Mouse (Mus musculus) CH12.LX (cell line): Measurements from ENCODE around the gene Arhgef17. TPM values are rescaled to one million over a fixed set of nuclear protein-coding genes. Genes with fewer than 3 reads are reported as not detected.

Experiments used
- DNase-seq: peaks from one replicate; pipeline ENCODE4 v3.0.0-alpha.2; 2013; ENCODE audit errors: extremely low read depth
- H3K27ac ChIP-seq: 2 replicates; pipeline ENCODE4 v1.5.1; 2012; ENCODE audit warnings: low read depth, mild to moderate bottlenecking, control low read depth, moderate library complexity; ENCODE audit not compliant: insufficient read depth
- H3K27me3 ChIP-seq: replicated peaks from 2 replicates; pipeline ENCODE3; 2012; ENCODE audit warnings: inconsistent platforms
- H3K36me3 ChIP-seq, 2 experiments: replicated peaks in 1 of 2; 2 replicates each; pipeline versions ENCODE3 to v1.6.1; 2012; ENCODE audit warnings: inconsistent platforms in 1 of 2, low read length in 1 of 2, mild to moderate bottlenecking in 1 of 2, mixed read lengths in 1 of 2, moderate library complexity in 1 of 2; ENCODE audit not compliant: control insufficient read depth in 1 of 2, insufficient read depth in 1 of 2
- H3K4me1 ChIP-seq, 2 experiments: 2 replicates each; pipeline ENCODE4 v1.6.1; 2012; ENCODE audit warnings: inconsistent platforms in 1 of 2, moderate library complexity in 1 of 2; ENCODE audit not compliant: insufficient read depth in 2 of 2, control insufficient read depth in 1 of 2
- H3K4me2 ChIP-seq: 2 replicates; pipeline ENCODE4 v1.6.1; 2012; ENCODE audit warnings: low read depth, mild to moderate bottlenecking, control low read depth; ENCODE audit not compliant: poor library complexity, insufficient read depth, severe bottlenecking
- H3K4me3 ChIP-seq, 3 experiments: fragments of 150-350 bp in 1 of 3; sonication (generic) in 1 of 3; replicated peaks in 1 of 3; 2 replicates each; pipeline versions ENCODE3 to v1.5.1; 2011 to 2012; ENCODE audit warnings: low read depth in 2 of 3, low read length in 2 of 3, mild to moderate bottlenecking in 2 of 3, moderate library complexity in 2 of 3, control low read depth in 1 of 3, improper control_type of control experiment in 1 of 3, inconsistent platforms in 1 of 3, mixed read lengths in 1 of 3; ENCODE audit not compliant: poor library complexity in 1 of 3
- H3K79me2 ChIP-seq: replicated peaks from 2 replicates; pipeline ENCODE4 v1.6.1; 2012; ENCODE audit warnings: mild to moderate bottlenecking, moderate library complexity; ENCODE audit not compliant: control insufficient read depth, poor library complexity, insufficient read depth, severe bottlenecking; ENCODE audit errors: extremely low read depth
- H3K9ac ChIP-seq: 2 replicates; pipeline ENCODE4 v1.6.1; 2012; ENCODE audit warnings: low read depth, mild to moderate bottlenecking, control low read depth, moderate library complexity; ENCODE audit not compliant: insufficient read depth
- H3K9me3 ChIP-seq: replicated peaks from 2 replicates; pipeline ENCODE3; 2012; ENCODE audit warnings: low read length, inconsistent platforms, mixed read lengths
- CHD1 ChIP-seq: IDR thresholded peaks from 2 replicates; pipeline ENCODE4 v1.6.1; 2012; ENCODE audit warnings: low read depth, low read length, improper control_type of control experiment, inconsistent platforms
- CHD2 ChIP-seq: IDR thresholded peaks from 2 replicates; pipeline ENCODE4 v1.6.1; 2011; ENCODE audit warnings: low read length, improper control_type of control experiment
- CTCF ChIP-seq, 2 experiments: IDR thresholded peaks in 1 of 2; conservative IDR thresholded peaks in 1 of 2; 2 replicates each; pipeline ENCODE4 v1.5.1; 2011 to 2012; ENCODE audit warnings: low read depth in 2 of 2, low read length in 2 of 2, improper control_type of control experiment in 1 of 2, inconsistent platforms in 1 of 2, mild to moderate bottlenecking in 1 of 2, moderate library complexity in 1 of 2
- E2F4 ChIP-seq: IDR thresholded peaks from 2 replicates; pipeline ENCODE4 v1.6.1; 2011; ENCODE audit warnings: low read depth, low read length, improper control_type of control experiment; ENCODE audit not compliant: insufficient replicate concordance
- IRF4 ChIP-seq: IDR thresholded peaks from 2 replicates; pipeline ENCODE4 v1.6.1; 2014; ENCODE audit warnings: low read depth, mild to moderate bottlenecking, inconsistent platforms, low read length, improper control_type of control experiment
- JUND ChIP-seq: conservative IDR thresholded peaks from 2 replicates; pipeline ENCODE4 v1.6.1; 2011; ENCODE audit warnings: low read depth, low read length, improper control_type of control experiment
- KAT2A ChIP-seq: IDR thresholded peaks from 2 replicates; pipeline ENCODE4 v1.6.1; 2012; ENCODE audit warnings: low read length, improper control_type of control experiment, inconsistent platforms; ENCODE audit not compliant: insufficient replicate concordance
- MEF2A ChIP-seq: IDR thresholded peaks from 2 replicates; pipeline ENCODE4 v1.6.1; 2014; ENCODE audit warnings: low read depth, mild to moderate bottlenecking, inconsistent platforms, low read length, improper control_type of control experiment, borderline replicate concordance
- POLR2A ChIP-seq: IDR thresholded peaks from 2 replicates; pipeline ENCODE4 v1.6.1; 2011; ENCODE audit warnings: low read depth, mild to moderate bottlenecking, improper control_type of control experiment, low read length
- POLR2AphosphoS2 ChIP-seq: IDR thresholded peaks from 2 replicates; pipeline ENCODE4 v1.6.1; 2011; ENCODE audit warnings: low read depth, low read length, improper control_type of control experiment
- RAD21 ChIP-seq: IDR thresholded peaks from 2 replicates; pipeline ENCODE4 v1.6.1; 2011; ENCODE audit warnings: low read depth, mild to moderate bottlenecking, low read length, improper control_type of control experiment, moderate library complexity
- SIN3A ChIP-seq: IDR thresholded peaks from 2 replicates; pipeline ENCODE4 v1.6.1; 2012; ENCODE audit warnings: low read length, improper control_type of control experiment, inconsistent platforms
- SMC3 ChIP-seq: IDR thresholded peaks from 2 replicates; pipeline ENCODE4 v1.6.1; 2011; ENCODE audit warnings: low read depth, low read length, improper control_type of control experiment
- USF2 ChIP-seq: conservative IDR thresholded peaks from 2 replicates; pipeline ENCODE4 v1.6.1; 2011; ENCODE audit warnings: low read depth, low read length, improper control_type of control experiment
- ZC3H11A ChIP-seq: IDR thresholded peaks from 2 replicates; pipeline ENCODE4 v1.6.1; 2012; ENCODE audit warnings: low read depth, mild to moderate bottlenecking, inconsistent platforms, low read length, improper control_type of control experiment
- ZMIZ1 ChIP-seq: IDR thresholded peaks from 2 replicates; pipeline ENCODE4 v1.6.1; 2012; ENCODE audit warnings: low read depth, mild to moderate bottlenecking, inconsistent platforms, low read length, improper control_type of control experiment
- ZNF384 ChIP-seq: IDR thresholded peaks from 2 replicates; pipeline ENCODE4 v1.6.1; 2012; ENCODE audit warnings: low read depth, low read length, improper control_type of control experiment, inconsistent platforms
- dilution Hi-C: fragments of 300-500 bp; cut with MboI; formaldehyde crosslinking; loops from 2 replicates; pipeline ENCODE4 v1.14.3; 2020; ENCODE audit warnings: low sequenced_read_pairs; ENCODE audit not compliant: extremely low pct_unique_long_range_greater_than_20kb, extremely low pct_ligation_motif_present
- in situ Hi-C: fragments of 300-500 bp; cut with MboI; formaldehyde crosslinking; loops from 3 replicates; pipeline ENCODE4 v1.14.3; 2019; ENCODE audit warnings: low sequenced_read_pairs, low pct_ligation_motif_present, low pct_unique_long_range_greater_than_20kb, mixed read lengths
- polyA plus RNA-seq: library from polyadenylated mRNA; unstranded; fragments of >175 nt; gene quantifications from 2 replicates; pipeline ENCODE4 v1.2.1, GENCODE M21; 2012; ENCODE audit warnings: low read depth; ENCODE audit not compliant: insufficient read length
- total RNA-seq, 2 experiments: library from RNA; depleted of rRNA; stranded (reverse); fragments of 300-350 nt in 1 of 2; fragments of >200 nt in 1 of 2; gene quantifications; 2 replicates each; pipeline ENCODE4 v1.2.3; 2012 to 2014

Gene Arhgef17
- total and polyA plus RNA-seq, 3 experiments, result 2.3 to 6.7 (median 5.6) TPM

DNA sequence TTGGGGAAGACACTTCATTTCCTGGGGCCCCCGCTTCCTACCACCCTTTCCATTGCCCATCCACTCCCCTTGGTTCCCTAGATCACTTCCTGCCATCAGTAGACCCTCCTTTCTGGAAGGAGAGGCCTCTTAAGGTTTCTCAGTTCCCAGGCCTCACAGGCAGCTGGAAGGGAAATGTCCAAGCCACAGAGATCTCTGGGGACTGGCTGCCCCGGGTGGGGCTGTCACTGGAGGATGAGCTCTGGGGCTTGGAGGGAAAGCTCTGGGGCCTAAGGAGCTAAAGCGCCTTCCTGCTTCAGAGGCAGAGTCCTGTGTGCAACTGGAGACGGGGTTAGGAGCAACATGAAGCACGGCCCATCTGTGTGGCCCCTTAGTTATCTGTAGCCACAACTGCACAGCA, 27.3 kb downstream of the Arhgef17 start:
- Histone ChIP-seq H3K4me1 (peaks cover 0 to 34% of the 10 kb centered on the region in 2 experiments; a peak in 2 of 4 replicates), H3K27me3 (peaks cover 3% of the 10 kb centered on the region), H3K27ac (no peak overlapping the region), H3K4me3 (no peak overlapping the region), H3K9me3 (no peaks in the 10 kb centered on the region), H3K4me2 (no peak overlapping the region), H3K36me3 (no peaks in the 10 kb centered on the region), H3K9ac (no peak overlapping the region), H3K79me2 (no peaks in the 10 kb centered on the region)
- dilution Hi-C loops (no loop called here), in situ Hi-C loops (no loop called here)
- peak; percentile 32 for DNase-seq
- no peak for TF ChIP-seq USF2
- no peak for TF ChIP-seq ZMIZ1
- TF ChIP-seq KAT2A, result no peak
- TF ChIP-seq IRF4, result no peak

DNA sequence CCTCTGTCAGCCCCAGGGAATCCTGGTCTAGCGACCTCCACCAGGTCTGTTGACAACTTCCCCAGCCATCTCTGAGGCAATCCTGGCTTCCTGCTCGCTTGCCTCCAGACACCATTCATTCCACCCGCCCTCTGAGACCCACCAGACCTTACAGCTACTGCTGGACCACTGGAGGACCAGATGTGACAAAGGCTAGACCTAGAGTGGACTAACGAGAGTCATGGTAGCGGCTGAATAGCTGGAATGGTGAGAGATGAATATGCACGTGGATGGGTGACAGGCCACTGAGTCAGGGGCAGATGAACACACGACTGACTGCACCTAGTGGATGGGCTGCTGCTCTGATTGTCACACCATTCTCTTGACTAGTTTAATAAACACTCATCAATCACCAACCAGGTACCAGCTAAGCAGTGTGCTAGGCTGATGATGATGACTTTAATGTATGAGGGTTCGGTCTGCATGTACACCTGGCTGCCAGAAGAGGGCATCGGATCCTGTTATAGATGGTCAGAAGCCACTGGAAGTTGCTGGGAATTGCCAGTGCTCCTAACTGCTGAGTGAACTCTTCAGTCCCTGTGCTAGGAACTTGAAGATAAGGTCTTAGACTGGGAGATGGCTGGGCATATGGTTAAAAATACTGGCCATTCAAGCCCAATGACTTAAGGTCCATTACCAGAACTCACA, 29.3 kb downstream of the Arhgef17 start:
- TF ChIP-seq RAD21, result peak; percentile 5
- no peak for TF ChIP-seq POLR2A
- no peak for TF ChIP-seq SIN3A
- TF ChIP-seq JUND, result no peak
- TF ChIP-seq ZC3H11A, result no peak
- no peak for TF ChIP-seq E2F4
- no peak for TF ChIP-seq MEF2A
- no peak for TF ChIP-seq CHD1
- no peak for TF ChIP-seq ZNF384
- peak; percentile 25; the same call in 1 of the 2 replicates for TF ChIP-seq SMC3
- TF ChIP-seq POLR2AphosphoS2, result no peak
- TF ChIP-seq CTCF (conservative IDR thresholded peaks at IDR 0.05 in 1 of 2, IDR thresholded peaks at IDR 0.05 in 1 of 2; ENCODE audit: low read depth in 2 of 2, low read length in 2 of 2), result peak; percentile 58 to 71
- no peak for TF ChIP-seq CHD2
- TF ChIP-seq KAT2A, result no peak
- in situ Hi-C loops, result no loop called here
- no peak overlapping the region for H3K4me2 ChIP-seq
- no peaks in the 10 kb centered on the region for H3K79me2 ChIP-seq
- H3K9ac ChIP-seq, result no peak overlapping the region
- dilution Hi-C loops, result no loop called here
- H3K27ac ChIP-seq, result no peak overlapping the region
- H3K9me3 ChIP-seq, result no peaks in the 10 kb centered on the region
- H3K36me3 ChIP-seq, result no peaks in the 10 kb centered on the region
- no peak for DNase-seq
- H3K4me1 ChIP-seq, result peaks cover 0 to 21% of the 10 kb centered on the region in 2 experiments; a peak in 2 of 4 replicates
- no peak overlapping the region for H3K4me3 ChIP-seq
- peaks cover 3% of the 10 kb centered on the region for H3K27me3 ChIP-seq
